19 mouse cellular contexts compared by ENCODE assay signal in genomic region chr1:179170555-179170954, GRCm38 (mm10).
"Had no signal": no experiment of that assay in that cellular context is flagged by ENCODE, and none has a peak within 500 bp of the region (broad histone marks: within the 10 kb centered on the region; RNA-seq: fewer than 3 reads in every experiment).

No protein-coding gene starts in this region.

- H3K36me3 ChIP-seq: midbrain, embryonic 10.5 days; midbrain, embryonic 12.5 days; neural tube, embryonic 13.5 days; neural tube, embryonic 15.5 days had no signal

- H3K9ac ChIP-seq: lung, embryonic 14.5 days; midbrain, embryonic 12.5 days; neural tube, embryonic 13.5 days; neural tube, embryonic 15.5 days had no signal

- H3K9me3 ChIP-seq: midbrain, embryonic 10.5 days; midbrain, embryonic 12.5 days; neural tube, embryonic 13.5 days; neural tube, embryonic 15.5 days had no signal

- H3K4me1 ChIP-seq: midbrain, embryonic 10.5 days; midbrain, embryonic 12.5 days; neural tube, embryonic 13.5 days; neural tube, embryonic 15.5 days had no signal

- H3K4me3 ChIP-seq: midbrain, embryonic 10.5 days; midbrain, embryonic 12.5 days; myocyte; neural tube, embryonic 13.5 days; neural tube, embryonic 15.5 days had no signal

- H3K27me3 ChIP-seq: neural tube, embryonic 13.5 days; neural tube, embryonic 15.5 days had no signal

- DNase-seq: lung, adult 18-20 months; lung, embryonic 14.5 days; lung, postnatal 10 days; lung, postnatal 4 days; midbrain, embryonic 14.5 days; retina, postnatal 1 day; right cerebral cortex, adult 18-20 months; right cerebral cortex, postnatal 25 days; right cerebral cortex, postnatal 4 days; spleen, adult 18-20 months; thymus, adult 2 months; thymus, postnatal 25 days; thymus, postnatal 4 days had no signal

- H3K4me2 ChIP-seq: lung, embryonic 14.5 days; midbrain, embryonic 12.5 days; neural tube, embryonic 13.5 days; neural tube, embryonic 15.5 days had no signal

- ATAC-seq: midbrain, embryonic 16.5 days had no signal

- H3K27ac ChIP-seq: midbrain, embryonic 10.5 days; midbrain, embryonic 12.5 days; neural tube, embryonic 13.5 days; neural tube, embryonic 15.5 days had no signal
